Mouse (Mus musculus): ENCODE data around the gene Pfas. TPM values are rescaled to one million over a fixed set of nuclear protein-coding genes. Genes with fewer than 3 reads are reported as not detected.
A peak's percentile ranks its signal among the peaks of the same experiment; 100 is the strongest.

The Pfas gene
- polyA plus RNA-seq, 1 experiment from 2014 or later, result 31.8 TPM

DNA sequence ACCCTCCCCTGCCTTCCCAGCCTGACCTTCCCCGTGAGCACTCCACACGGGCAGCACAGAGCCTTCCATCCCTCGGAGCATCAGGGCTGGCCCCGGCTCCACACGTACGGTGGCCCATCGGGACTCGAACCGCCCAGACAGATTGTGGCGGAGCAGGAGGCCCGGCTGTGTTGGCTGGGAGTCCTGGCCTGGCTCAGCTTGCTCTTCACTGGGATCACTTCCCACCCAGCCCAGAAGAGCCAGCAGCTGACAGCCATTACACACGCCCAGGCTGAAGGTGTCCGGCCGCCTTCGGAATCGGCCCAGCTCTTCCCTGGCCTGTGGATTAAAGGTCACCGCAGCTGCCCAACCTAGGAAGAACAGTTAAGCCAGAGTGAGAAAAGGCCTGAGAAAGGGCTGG is 19.9 kb downstream of the Pfas start:
- no peaks in the 10 kb centered on the region for H3K9me3 ChIP-seq (ENCODE audit: control insufficient read depth, low read length)

DNA sequence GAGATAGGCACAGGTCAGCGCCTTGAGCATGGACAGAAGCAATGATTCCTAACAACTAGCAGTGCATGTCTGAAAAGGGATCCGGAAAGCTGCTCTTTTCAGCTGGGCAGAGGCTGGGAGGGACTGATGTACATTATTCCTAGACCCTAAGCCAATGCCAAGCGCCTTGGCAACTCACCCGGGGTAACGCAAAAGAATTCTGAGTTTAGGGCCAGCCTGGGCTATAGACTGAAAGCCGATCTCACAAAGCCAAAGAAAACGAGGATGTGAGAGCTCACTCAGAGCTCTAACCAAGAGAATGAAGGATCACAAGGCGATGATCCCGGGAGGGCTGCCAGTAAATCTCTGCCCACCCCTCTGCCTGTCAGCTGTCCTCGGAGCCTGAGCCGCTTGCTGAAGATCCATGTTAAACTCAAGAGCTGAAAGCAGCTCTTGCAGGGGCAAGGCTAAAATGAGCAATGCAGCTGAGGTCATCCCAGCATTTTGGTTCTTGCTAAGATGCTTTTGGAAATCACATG is 20.8 kb downstream of the Pfas start:
- WGBS, result 92% methylated on average over 11 of the region's 11 CpGs
- Histone ChIP-seq H3K27me3 (ENCODE audit: control insufficient read depth, insufficient read depth, low read length) (no peaks in the 10 kb centered on the region), H3K4me1 (replicated peaks; ENCODE audit: control insufficient read depth, insufficient read depth, low read length) (no peaks in the 10 kb centered on the region), H3K9me3 (ENCODE audit: control insufficient read depth, low read length) (no peaks in the 10 kb centered on the region), H3K9ac (ENCODE audit: low read depth, low read length) (no peak overlapping the region), H3K36me3 (ENCODE audit: control insufficient read depth, insufficient read depth, low read length) (peaks cover 23% of the 10 kb centered on the region), H3K4me2 (replicated peaks; ENCODE audit: low read depth, low read length) (no peak overlapping the region), H3K4me3 (ENCODE audit: low read depth, low read length) (no peak overlapping the region), H3K27ac (ENCODE audit: low read depth, low read length) (no peak overlapping the region)
- DNase-seq (ENCODE audit: low spot score) (no peak), ATAC-seq (ENCODE audit: low FRiP score) (no peak)

More for the DNA sequence above, 19.9 kb downstream of the Pfas start:
- Histone ChIP-seq H3K4me1 (replicated peaks; ENCODE audit: control insufficient read depth, insufficient read depth, low read length) (no peaks in the 10 kb centered on the region), H3K36me3 (ENCODE audit: control insufficient read depth, insufficient read depth, low read length) (peaks cover 28% of the 10 kb centered on the region), H3K4me3 (ENCODE audit: low read depth, low read length) (no peak overlapping the region), H3K9ac (ENCODE audit: low read depth, low read length) (no peak overlapping the region), H3K27me3 (ENCODE audit: control insufficient read depth, insufficient read depth, low read length) (no peaks in the 10 kb centered on the region), H3K27ac (ENCODE audit: low read depth, low read length) (no peak overlapping the region), H3K4me2 (replicated peaks; ENCODE audit: low read depth, low read length) (no peak overlapping the region)
- ATAC-seq (ENCODE audit: low FRiP score), result no peak
- 94% methylated on average over 17 of the region's 17 CpGs for WGBS
- DNase-seq (ENCODE audit: low spot score), result no peak

DNA sequence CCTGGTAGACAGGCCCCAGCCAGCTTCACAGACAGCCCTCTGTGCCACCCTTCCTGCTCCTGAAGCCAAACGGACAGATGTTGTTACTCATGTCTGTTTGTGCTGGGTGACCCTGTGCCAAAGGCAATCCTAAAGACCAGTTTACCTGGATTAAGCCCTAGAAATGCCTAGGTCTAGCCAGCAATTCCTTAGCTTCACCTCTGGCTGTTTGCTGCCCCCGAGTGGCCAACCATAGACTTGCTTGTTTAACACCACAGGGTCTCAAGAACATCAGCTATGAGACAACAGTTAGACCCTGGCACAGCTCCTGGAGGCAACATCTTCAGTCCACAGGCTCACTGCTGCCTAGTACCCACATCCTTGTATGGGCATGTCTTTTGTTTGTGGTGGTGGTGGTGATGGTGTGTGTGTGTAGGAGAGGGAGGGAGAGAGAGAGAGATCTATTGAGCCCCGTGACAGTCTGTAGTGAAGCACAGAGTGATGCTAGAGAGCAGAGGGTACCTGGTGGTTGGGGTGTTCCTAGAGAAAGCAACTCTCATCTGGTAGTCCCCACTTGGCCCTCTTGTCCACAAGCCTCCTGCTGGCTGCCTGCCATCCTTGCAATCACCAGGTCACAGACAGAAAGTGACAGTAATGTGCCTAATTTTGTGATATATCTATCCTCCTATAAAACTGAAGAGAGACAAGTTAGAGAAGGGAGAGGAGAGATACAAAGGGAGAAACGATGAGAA is 25.5 kb downstream of the Pfas start:
- H3K4me3 ChIP-seq (ENCODE audit: low read depth, low read length), result no peak overlapping the region
- H3K4me2 ChIP-seq (replicated peaks; ENCODE audit: low read depth, low read length), result no peak overlapping the region
- 29% methylated on average over 4 of the region's 4 CpGs for WGBS
- no peaks in the 10 kb centered on the region for H3K4me1 ChIP-seq (replicated peaks; ENCODE audit: control insufficient read depth, insufficient read depth, low read length)
- no peaks in the 10 kb centered on the region for H3K27me3 ChIP-seq (ENCODE audit: control insufficient read depth, insufficient read depth, low read length)
- peak; percentile 82 for DNase-seq (ENCODE audit: low spot score)
- ATAC-seq (ENCODE audit: low FRiP score), result no peak
- H3K27ac ChIP-seq (ENCODE audit: low read depth, low read length), result no peak overlapping the region
- H3K9ac ChIP-seq (ENCODE audit: low read depth, low read length), result no peak overlapping the region
- H3K9me3 ChIP-seq (ENCODE audit: control insufficient read depth, low read length), result no peaks in the 10 kb centered on the region
- no peaks in the 10 kb centered on the region for H3K36me3 ChIP-seq (ENCODE audit: control insufficient read depth, insufficient read depth, low read length)

DNA sequence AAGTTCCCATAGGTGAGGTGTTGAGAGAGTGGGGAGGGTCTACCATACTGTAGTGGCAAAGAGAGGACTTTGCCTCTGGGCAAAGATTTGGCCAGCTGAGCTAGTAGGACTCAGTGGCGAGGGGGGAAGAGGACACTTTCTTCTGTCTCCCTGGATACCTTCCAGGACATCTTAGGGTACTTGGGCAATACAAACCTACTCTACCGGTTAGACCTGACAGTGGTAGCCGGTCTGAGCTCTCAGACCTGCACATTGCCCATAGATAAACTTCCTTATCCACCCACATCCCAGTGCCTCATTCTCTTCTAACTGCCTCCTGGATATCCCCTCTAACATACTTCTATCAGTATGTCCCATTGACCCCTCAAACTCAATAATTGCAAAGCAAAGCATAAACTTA is 27.3 kb downstream of the Pfas start:
- ATAC-seq (ENCODE audit: low FRiP score) (no peak), DNase-seq (ENCODE audit: low spot score) (no peak)
- WGBS, result 79% methylated on average over 3 of the region's 3 CpGs
- Histone ChIP-seq H3K27ac (ENCODE audit: low read depth, low read length) (no peak overlapping the region), H3K36me3 (ENCODE audit: control insufficient read depth, insufficient read depth, low read length) (no peaks in the 10 kb centered on the region), H3K9ac (ENCODE audit: low read depth, low read length) (no peak overlapping the region), H3K4me2 (replicated peaks; ENCODE audit: low read depth, low read length) (no peak overlapping the region), H3K4me1 (replicated peaks; ENCODE audit: control insufficient read depth, insufficient read depth, low read length) (no peaks in the 10 kb centered on the region), H3K9me3 (ENCODE audit: control insufficient read depth, low read length) (no peaks in the 10 kb centered on the region), H3K27me3 (ENCODE audit: control insufficient read depth, insufficient read depth, low read length) (no peaks in the 10 kb centered on the region), H3K4me3 (ENCODE audit: low read depth, low read length) (no peak overlapping the region)

DNA sequence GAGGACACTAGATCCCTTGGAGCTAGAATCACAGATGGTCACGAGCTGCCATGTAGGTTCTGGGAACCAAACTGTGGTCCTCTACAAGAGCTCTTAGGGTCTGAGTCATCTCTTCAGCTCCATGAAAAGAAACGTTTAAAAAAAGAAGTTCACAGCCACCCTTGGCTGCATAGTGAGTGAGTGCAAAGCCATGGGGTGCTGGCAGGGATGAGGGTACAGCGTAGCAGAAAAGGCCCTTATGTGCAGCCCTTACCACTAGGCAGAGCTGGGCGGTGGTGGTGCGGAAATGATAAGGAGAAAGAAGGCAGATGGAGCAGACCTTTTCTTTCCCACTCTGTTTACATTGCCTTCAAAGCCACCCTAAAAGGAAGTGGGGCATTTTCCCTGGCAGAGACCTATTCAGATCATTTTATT is 28.9 kb downstream of the Pfas start:
- DNase-seq (ENCODE audit: low spot score) (no peak), ATAC-seq (ENCODE audit: low FRiP score) (no peak)
- 65% methylated on average over 5 of the region's 5 CpGs for WGBS
- H3K27ac ChIP-seq (ENCODE audit: low read depth, low read length), result no peak overlapping the region
- no peak overlapping the region for H3K4me2 ChIP-seq (replicated peaks; ENCODE audit: low read depth, low read length)
- H3K9ac ChIP-seq (ENCODE audit: low read depth, low read length), result no peak overlapping the region
- H3K36me3 ChIP-seq (ENCODE audit: control insufficient read depth, insufficient read depth, low read length), result no peaks in the 10 kb centered on the region
- H3K4me3 ChIP-seq (ENCODE audit: low read depth, low read length), result no peak overlapping the region
- no peaks in the 10 kb centered on the region for H3K4me1 ChIP-seq (replicated peaks; ENCODE audit: control insufficient read depth, insufficient read depth, low read length)
- H3K9me3 ChIP-seq (ENCODE audit: control insufficient read depth, low read length), result no peaks in the 10 kb centered on the region
- H3K27me3 ChIP-seq (ENCODE audit: control insufficient read depth, insufficient read depth, low read length), result no peaks in the 10 kb centered on the region

DNA sequence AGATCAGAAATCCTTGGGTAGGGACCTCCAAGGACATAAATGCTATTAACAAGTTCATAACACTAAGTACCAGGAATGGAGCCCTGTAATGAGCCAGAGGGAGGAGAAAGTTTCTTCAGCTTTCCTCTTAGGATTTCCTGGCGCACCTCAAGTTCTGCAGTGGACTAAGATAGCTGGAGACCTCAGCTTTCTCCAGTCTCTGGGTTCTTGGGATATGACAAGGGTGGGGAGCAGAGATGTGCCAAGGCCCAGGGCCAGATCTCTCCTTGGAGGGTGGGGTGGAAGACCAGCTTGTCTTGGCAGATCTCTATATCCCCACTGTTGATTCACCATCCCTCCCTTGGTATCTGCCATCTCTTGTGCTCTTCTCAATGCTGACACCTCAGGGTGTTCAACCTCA is 32.7 kb downstream of the Pfas start:
- Histone ChIP-seq H3K9ac (ENCODE audit: low read depth, low read length) (no peak overlapping the region), H3K4me3 (ENCODE audit: low read depth, low read length) (no peak overlapping the region), H3K4me2 (replicated peaks; ENCODE audit: low read depth, low read length) (no peak overlapping the region), H3K27me3 (ENCODE audit: control insufficient read depth, insufficient read depth, low read length) (no peaks in the 10 kb centered on the region), H3K27ac (ENCODE audit: low read depth, low read length) (no peak overlapping the region), H3K36me3 (ENCODE audit: control insufficient read depth, insufficient read depth, low read length) (no peaks in the 10 kb centered on the region), H3K4me1 (replicated peaks; ENCODE audit: control insufficient read depth, insufficient read depth, low read length) (no peaks in the 10 kb centered on the region), H3K9me3 (ENCODE audit: control insufficient read depth, low read length) (no peaks in the 10 kb centered on the region)
- ATAC-seq (ENCODE audit: low FRiP score) (no peak), DNase-seq (ENCODE audit: low spot score) (no peak)
- 80% methylated on average over 1 of the region's 1 CpGs for WGBS

DNA sequence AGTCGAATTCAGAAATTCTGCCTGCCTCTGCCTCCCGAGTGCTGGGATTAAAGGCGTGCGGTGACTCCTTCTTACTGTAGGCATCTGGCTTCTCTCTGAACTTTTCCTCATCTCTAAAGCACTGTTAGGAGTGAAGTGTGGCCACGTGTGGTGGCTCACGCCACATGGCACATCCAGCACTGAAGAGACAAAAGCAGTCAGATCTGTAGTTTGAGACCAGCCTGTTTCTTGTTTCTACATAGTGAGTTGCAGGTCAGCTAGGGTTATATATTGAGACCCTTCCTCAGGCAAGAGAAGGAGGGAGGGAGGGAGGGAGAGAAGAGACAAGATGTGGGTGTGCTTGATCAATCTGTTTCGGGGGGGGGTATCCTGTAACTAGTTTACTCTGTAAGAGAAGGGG is 33.2 kb downstream of the Pfas start, which contains the start of gene Rangrf:
TSS of gene Rangrf (minus strand) at position 101 of the 400 bp plus-strand sequence.
- Histone ChIP-seq H3K4me1 (replicated peaks; ENCODE audit: control insufficient read depth, insufficient read depth, low read length) (no peaks in the 10 kb centered on the region), H3K27ac (ENCODE audit: low read depth, low read length) (no peak within 1 kb of the TSS), H3K27me3 (ENCODE audit: control insufficient read depth, insufficient read depth, low read length) (no peaks in the 10 kb centered on the region), H3K4me2 (replicated peaks; ENCODE audit: low read depth, low read length) (peak within 1 kb of the TSS; percentile 54), H3K36me3 (ENCODE audit: control insufficient read depth, insufficient read depth, low read length) (no peaks in the 10 kb centered on the region), H3K4me3 (ENCODE audit: low read depth, low read length) (peak within 1 kb of the TSS; percentile 39), H3K9me3 (ENCODE audit: control insufficient read depth, low read length) (no peaks in the 10 kb centered on the region), H3K9ac (ENCODE audit: low read depth, low read length) (peak within 1 kb of the TSS; percentile 12; the same call in 1 of the 2 replicates)
- ATAC-seq (ENCODE audit: low FRiP score), result no peak
- 82% methylated on average over 7 of the region's 7 CpGs for WGBS
- DNase-seq (ENCODE audit: low spot score), result no peak

DNA sequence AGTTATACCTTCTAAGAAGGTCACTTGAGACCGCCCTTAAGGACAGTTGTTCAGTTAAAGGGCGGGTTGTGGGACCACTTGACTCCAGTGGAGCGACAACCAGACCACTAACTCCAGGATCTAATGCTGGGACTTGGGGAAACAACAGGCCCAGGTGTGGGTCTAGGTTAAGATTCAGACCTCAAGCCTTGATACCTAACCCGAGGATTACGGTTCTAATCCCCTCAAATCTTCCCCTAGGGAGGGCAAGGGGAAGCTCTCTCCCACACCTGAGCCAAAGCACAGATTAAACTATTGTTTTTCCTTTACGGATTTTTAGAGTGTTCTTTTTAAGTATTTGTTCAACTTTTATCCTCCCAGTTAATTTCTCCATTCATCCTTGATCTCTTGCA is 34.2 kb downstream of the Pfas start:
- H3K27ac ChIP-seq (ENCODE audit: low read depth, low read length), result no peak overlapping the region
- peak overlapping the region; percentile 39 for H3K4me3 ChIP-seq (ENCODE audit: low read depth, low read length)
- DNase-seq (ENCODE audit: low spot score), result no peak
- no peaks in the 10 kb centered on the region for H3K4me1 ChIP-seq (replicated peaks; ENCODE audit: control insufficient read depth, insufficient read depth, low read length)
- no peaks in the 10 kb centered on the region for H3K9me3 ChIP-seq (ENCODE audit: control insufficient read depth, low read length)
- H3K9ac ChIP-seq (ENCODE audit: low read depth, low read length), result peak overlapping the region; percentile 12; the same call in 1 of the 2 replicates
- WGBS, result 28% methylated on average over 6 of the region's 6 CpGs
- peak overlapping the region; percentile 54 for H3K4me2 ChIP-seq (replicated peaks; ENCODE audit: low read depth, low read length)
- ATAC-seq (ENCODE audit: low FRiP score), result no peak
- H3K36me3 ChIP-seq (ENCODE audit: control insufficient read depth, insufficient read depth, low read length), result no peaks in the 10 kb centered on the region
- no peaks in the 10 kb centered on the region for H3K27me3 ChIP-seq (ENCODE audit: control insufficient read depth, insufficient read depth, low read length)
